Mouse (Mus musculus) left cerebral cortex, adult 2 months (tissue): Measurements from ENCODE around the gene Slc22a16. TPM values are rescaled to one million over a fixed set of nuclear protein-coding genes. Genes with fewer than 3 reads are reported as not detected.
A peak's percentile ranks its signal among the peaks of the same experiment; 100 is the strongest.
"Not testable (repeated sequence)": the region's sequence is repeated elsewhere in the genome, so short reads cannot be mapped to it uniquely, and the experiment has no call there.

Experiments
- DNase-seq, 2 experiments: peaks; one replicate each; pipeline ENCODE4 v3.0.0; 2021 to 2022; ENCODE audit warnings: low spot score in 2 of 2, mixed read lengths in 1 of 2; ENCODE audit errors: extremely low spot score in 1 of 2
- H3K27ac ChIP-seq: fragments of 200-600 bp; 2 replicates; pipeline ENCODE4 v1.8.1; 2022
- H3K4me3 ChIP-seq: fragments of 200-600 bp; 2 replicates; pipeline ENCODE4 v1.8.1; 2022
- CTCF ChIP-seq: fragments of 200-600 bp; IDR thresholded peaks from 2 replicates; pipeline ENCODE4 v1.8.1; 2022; ENCODE audit warnings: antibody characterized with exemption, mild to moderate bottlenecking, moderate library complexity
- intact Hi-C: fragments of 180-260 bp; cut with DNase I; formaldehyde crosslinking; loops from one replicate; pipeline ENCODE4 v1.15.1; 2025
- total RNA-seq, 2 experiments: library from RNA; stranded (reverse); gene quantifications; 2 replicates each; pipeline ENCODE4 v1.2.3; 2021

Slc22a16 gene
- total RNA-seq, 2 experiments from 2014 or later, result not detected

DNA sequence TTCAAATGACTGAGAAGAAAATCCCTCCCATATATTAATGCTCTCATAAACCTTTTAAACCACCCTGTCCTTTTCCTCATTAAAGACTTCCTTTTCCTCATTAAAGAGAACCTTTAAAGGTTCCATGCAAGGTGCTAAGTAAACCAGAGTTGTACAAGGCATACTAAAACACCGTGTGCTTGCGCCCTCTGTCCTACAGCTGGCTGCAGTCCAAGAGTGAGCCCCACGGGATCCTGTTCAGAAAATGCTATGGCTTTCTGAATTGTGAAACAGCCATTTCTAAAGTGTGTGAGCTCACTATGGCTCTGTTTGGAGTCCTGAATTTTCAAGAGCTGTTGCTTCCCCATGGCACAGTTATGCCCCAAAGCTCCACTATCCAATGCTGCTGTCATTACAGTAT is 39.5 kb upstream of the Slc22a16 start:
- no peak for TF ChIP-seq CTCF
- no peak overlapping the region for H3K4me3 ChIP-seq
- DNase-seq, result no peak
- no peak overlapping the region for H3K27ac ChIP-seq
- intact Hi-C loops, result no loop called here

DNA sequence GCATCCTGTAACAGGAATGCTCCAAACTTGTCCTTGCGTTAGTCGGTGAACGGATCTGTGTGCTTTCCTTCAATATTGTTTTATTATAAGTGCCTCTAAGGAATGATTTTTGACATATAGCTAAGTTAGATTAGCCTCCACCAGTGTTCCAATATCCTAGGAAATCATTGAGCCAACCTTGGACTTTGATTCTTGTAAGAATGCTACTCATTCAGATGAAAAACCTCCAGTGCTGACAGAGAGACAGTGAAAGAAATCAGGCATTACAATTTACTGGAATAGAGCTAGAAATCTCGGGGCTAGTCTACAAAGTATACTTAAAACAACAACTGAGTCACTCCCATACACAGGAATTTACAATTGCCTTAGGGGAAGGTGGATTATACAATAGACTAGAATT is 37.5 kb upstream of the Slc22a16 start:
- H3K27ac ChIP-seq, DNase-seq, intact Hi-C loops, H3K4me3 ChIP-seq: not testable (repeated sequence)

DNA sequence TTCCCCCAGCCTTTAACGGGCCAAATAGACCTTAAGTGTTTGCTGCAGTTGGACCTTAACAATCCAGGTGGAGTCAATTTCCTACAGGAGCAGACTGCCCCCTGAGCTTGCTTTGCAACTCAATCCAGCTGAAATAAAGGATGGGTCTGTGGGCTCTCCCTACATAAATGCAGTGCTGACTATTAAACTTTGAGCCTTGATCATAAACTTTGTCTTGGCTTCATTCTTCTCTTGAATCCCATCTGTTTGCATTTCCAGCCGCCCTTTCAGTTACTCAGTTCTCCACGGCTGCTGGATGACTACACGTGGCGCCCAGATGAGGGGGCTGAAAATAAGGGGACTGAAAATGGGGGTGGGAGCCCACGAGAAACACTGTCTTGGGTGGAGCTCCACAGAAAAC is 28.8 kb upstream of the Slc22a16 start:
- TF ChIP-seq CTCF, result no peak
- no peak overlapping the region for H3K27ac ChIP-seq
- no peak overlapping the region for H3K4me3 ChIP-seq
- intact Hi-C loops, result no loop called here
- DNase-seq, result no peak

DNA sequence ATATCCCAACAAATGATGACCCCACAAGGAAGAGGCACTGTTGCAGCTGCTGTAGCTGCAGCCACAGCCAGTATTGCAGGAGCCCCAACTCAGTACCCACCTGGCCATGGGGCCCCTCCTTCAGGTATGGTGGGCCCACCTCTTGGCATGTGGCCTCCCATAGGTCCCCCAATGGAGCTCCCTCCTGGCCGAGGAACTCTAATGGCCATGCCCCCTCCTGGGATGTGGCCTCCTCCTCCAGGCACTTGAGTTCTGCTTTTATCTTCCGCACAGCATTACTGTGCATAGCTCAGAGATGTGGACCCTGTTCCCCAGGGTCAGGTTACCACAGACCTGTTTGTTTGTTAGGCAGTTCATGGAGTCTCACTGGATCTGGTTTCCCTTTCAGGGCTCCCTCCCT is 20.8 kb upstream of the Slc22a16 start:
- DNase-seq, result no peak
- Histone ChIP-seq H3K4me3 (no peak overlapping the region), H3K27ac (no peak overlapping the region)
- no peak for TF ChIP-seq CTCF
- intact Hi-C loops, result no loop called here

DNA sequence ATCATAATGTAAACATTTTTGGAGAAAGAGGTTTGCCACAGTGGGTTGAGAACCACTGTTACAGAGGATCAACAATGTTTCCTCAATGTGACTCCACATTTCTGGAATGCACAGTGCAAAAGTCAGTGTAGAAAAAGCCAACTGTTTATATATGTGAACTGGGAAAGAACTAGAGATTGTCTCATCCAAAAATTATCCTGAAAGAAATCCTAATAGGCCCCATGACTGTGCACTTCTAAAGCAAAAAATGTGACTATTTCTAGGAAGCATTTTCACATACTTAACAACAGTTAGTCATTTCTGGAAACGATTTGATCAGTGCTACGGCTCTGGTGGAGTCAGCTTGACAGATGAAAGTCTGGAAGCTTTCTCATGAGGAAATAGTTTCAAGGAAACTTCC is 18.3 kb upstream of the Slc22a16 start:
- intact Hi-C loops, result no loop called here
- no peak for DNase-seq
- TF ChIP-seq CTCF, result no peak
- Histone ChIP-seq H3K27ac (no peak overlapping the region), H3K4me3 (no peak overlapping the region)

DNA sequence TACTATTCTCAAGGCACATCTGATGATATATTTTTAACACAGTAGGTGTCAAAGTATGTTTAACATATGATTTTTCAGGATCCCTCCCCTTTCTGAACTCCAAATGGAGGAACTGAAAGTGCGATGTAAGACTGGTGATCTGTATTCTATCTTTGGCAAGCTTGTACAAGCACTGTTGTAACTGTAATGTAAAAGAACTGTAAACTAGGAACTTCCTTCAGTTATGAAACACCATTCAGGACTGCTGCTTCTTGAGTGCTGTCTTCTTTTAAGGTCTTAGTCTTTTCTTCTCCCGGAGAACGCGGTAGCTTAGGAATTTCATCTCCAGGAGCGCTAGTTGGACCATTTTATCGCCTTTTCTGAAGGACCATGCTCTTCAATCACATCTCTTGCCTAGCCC is 4.4 kb upstream of the Slc22a16 start:
- H3K4me3 ChIP-seq, intact Hi-C loops: not testable (repeated sequence)

DNA sequence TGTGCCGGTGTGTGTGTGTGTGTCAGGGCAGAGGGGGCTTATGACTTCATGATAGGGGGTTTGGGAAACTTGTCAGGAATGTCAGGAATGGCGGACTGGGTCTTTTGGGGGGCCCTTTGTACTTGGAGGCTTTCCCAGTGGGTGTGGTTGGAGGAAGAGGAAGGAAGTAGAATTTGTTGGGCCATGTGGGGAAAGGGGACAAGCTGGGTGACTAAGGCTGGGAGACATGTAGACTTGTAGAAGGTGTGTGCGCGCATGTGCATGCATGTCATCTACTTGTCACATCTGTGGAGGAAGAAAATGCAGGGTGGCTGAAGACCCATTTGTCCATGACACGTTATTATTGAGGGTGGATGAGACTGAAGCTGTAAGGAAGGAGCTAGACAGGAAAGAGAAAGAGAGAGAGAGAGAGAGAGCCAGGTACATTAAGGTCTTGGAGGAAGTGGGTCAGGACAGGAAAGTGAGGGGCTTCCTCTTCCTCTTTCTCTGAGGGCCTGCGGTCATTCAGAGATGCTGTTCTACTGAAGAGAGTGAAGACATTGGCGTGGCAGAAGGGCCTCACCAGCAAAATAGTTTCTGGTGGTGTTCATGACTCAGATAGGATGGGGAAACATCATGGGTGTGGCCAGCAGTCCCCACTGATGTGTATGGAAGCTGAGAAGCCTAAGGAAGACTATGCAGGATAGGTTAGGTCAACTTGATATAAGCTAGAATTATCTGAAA is 5.9 kb downstream of the Slc22a16 start:
- Histone ChIP-seq H3K4me3 (no peak overlapping the region), H3K27ac (no peak overlapping the region)
- no peak for DNase-seq
- no peak for TF ChIP-seq CTCF
- intact Hi-C loops, result no loop called here

More for the DNA sequence above, 4.4 kb upstream of the Slc22a16 start:
- H3K27ac ChIP-seq, DNase-seq: not testable (repeated sequence)

DNA sequence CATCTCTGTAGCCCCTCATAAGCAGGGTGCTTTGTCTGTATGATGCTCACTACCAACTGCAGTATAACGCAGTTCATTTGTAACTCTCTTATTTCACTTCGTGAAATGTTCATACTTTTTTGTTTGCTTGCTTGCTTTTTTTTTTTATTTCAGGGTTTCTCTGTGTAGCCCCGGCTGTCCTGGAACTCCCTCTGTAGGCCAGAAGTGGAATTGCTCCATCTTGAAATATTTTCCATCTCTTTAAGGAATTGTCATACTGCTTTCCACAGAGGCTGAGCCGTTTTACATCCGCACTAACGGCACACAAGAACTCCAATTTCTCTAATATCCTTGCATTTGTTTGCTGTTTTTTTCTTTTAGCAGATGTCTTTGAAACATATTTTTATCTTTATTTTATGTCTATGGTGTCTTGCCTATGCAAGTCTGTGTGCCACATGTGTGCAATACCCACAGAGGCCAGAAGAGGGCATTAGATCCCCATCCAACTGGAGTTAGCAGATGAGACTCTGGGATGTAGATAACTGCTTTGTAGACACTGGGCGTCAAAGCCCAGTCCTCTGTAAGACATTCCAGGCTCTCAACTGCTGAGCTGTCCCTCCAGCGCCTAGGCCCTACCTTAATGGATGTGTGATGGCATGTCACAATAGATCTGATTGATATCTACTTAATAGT is 13.6 kb downstream of the Slc22a16 start:
- Histone ChIP-seq H3K4me3 (no peak overlapping the region), H3K27ac (no peak overlapping the region)
- intact Hi-C loops, result no loop called here
- DNase-seq, result no peak
- peak; percentile 36 for TF ChIP-seq CTCF

DNA sequence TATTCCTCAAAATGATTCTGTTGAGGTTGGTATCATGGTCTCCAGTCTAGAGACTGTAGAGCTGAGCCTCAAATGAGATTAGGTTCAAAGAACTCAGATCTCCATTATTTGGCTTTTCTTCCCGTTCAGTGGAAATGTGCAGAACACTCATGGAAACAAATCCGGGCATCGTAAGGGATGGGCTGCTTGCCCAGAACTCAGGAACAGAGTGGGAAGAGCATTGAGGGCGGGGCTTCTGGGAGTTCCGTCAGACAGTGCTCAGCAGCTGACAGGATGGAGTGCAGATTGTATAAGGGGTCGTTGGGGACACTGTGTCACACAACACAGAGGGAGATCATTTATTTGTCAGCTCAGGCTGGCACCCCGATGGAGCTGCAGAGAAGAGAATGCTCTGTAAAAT is 22.1 kb downstream of the Slc22a16 start:
- DNase-seq, result peak; percentile 23 to 32
- TF ChIP-seq CTCF, result no peak
- intact Hi-C loops, result no loop called here
- no peak overlapping the region for H3K27ac ChIP-seq
- H3K4me3 ChIP-seq, result no peak overlapping the region

DNA sequence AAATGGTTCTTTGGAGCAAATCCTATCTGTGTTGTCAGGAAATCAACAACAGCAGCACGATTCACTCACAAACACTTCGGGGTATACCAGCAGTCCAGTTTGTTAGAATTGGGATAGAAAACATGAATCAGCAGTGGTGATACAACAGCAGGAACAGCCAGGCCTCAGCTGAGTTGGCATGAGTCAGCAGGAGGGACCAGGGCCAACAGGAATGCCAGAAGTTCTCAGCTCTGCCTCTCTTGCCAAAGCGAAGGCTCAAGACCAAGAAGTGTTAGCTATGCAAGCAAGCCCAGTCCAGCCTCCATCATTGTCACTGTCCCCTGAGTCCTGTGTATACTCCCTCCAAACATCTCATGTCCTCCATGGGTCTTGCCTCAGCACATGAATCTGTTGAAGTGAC is 27.0 kb downstream of the Slc22a16 start:
- no peak overlapping the region for H3K27ac ChIP-seq
- peak in 1 of 2 experiments; percentile 33 for DNase-seq
- no peak for TF ChIP-seq CTCF
- no peak overlapping the region for H3K4me3 ChIP-seq
- intact Hi-C loops, result no loop called here

DNA sequence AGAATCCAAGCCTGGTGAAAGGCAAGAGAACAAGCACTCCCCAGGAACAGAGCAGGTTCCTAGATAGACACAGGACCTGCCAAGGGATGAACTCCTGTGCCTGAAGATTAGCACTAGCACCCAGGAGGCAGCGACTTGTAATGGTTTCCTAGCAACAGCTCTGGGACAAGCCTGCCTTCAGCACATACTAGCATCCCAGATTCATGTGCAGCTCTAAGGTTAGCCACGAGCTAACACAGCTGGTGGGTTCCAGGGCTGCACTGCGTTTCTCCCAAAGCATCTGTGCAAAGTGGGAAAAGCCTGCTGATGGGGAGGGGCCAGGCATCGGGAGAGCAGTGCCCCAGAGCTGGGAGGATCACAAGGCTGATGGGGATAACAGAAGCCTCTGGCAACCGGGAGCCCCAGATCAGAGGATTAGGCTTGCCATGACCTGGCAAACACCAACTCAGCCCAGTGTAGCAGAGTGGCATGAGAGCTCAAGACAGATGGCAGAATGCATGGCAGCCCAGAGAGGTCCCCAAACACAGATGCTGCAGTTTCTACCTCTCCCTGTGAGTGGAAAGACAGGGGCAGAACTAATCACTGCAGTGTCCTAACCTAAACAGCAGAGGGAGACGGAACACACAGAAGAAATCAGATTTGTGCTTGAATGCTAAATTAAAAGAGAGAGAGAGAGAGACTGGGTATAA is 34.7 kb downstream of the Slc22a16 start:
- no peak for DNase-seq
- intact Hi-C loops, result no loop called here

DNA sequence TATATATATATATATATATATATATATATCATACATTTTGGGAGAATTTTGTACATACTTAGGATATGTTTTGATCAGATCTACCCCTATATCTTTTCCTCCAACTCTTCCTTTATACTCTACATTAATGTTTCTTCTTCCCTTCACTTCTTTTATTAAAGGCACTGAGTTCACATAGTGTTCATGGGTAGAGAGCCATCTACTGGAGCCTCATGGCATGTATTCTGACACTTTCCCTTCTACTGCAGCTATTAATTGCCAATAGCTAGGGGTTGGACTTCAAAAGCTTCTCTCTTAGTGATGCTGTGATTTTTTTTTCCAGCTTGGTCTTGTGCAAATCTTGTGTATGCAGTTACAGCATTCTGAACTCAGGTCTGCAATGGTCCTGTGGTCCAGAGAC is 47.8 kb downstream of the Slc22a16 start:
- DNase-seq, result no peak
- intact Hi-C loops, result no loop called here
- peak; percentile 46 for TF ChIP-seq CTCF
- H3K27ac ChIP-seq, result no peak overlapping the region
- no peak overlapping the region for H3K4me3 ChIP-seq

More for the DNA sequence above, 34.7 kb downstream of the Slc22a16 start:
- Histone ChIP-seq H3K4me3 (no peak overlapping the region), H3K27ac (no peak overlapping the region)
- TF ChIP-seq CTCF, result peak; percentile 63
